Mouse (Mus musculus) CD4-positive, CD25-positive, alpha-beta regulatory T cell, adult 4 months (primary cell): ENCODE measurements around the gene Ap3s2. TPM values are rescaled to one million over a fixed set of nuclear protein-coding genes. Genes with fewer than 3 reads are reported as not detected.

Source experiments
- ATAC-seq: one replicate; pipeline ENCODE4 v1.8.0; 2017
- polyA plus RNA-seq, 2 experiments: library from polyadenylated mRNA; unstranded; fragments of 100-300 nt; shearing (Covaris generic); gene quantifications; one replicate each; pipeline ENCODE4 v1.2.1; 2017

Ap3s2 gene
- polyA plus RNA-seq = 10 to 100 TPM; 31.8 to 32.9 TPM

GRCm38 (mm10) chr7:79920344-79920983 lies at the start of gene Ap3s2:
Gene Ap3s2, minus strand, starts transcription at chr7:79920649.
- peak; percentile 99 for ATAC-seq

GRCm38 (mm10) chr7:79968326-79968725 lies 47.9 kb upstream of the Ap3s2 start:
- ATAC-seq = no peak

GRCm38 (mm10) chr7:79961600-79961999 lies 41.2 kb upstream of the Ap3s2 start:
- no peak for ATAC-seq

- ATAC-seq = no peak
These were observed 35.7 kb upstream of the Ap3s2 start for GRCm38 (mm10) chr7:79956131-79956530.

DNA sequence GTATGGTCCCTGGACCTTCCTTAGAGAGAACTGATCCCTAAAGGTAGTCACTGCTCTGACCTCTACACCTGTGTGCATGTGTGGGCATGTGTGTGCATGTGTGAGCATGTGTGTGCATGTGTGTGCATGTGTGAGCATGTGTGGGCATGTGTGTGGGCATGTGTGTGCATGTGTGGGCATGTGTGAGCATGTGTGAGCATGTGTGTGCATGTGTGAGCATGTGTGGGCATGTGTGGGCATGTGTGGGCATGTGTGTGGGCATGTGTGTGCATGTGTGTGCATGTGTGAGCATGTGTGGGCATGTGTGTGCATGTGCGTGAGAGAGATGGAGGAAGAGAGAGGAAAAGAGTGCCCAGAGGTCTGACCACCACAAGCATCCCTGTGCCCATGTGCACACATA lies 34.4 kb upstream of the Ap3s2 start:
- no peak for ATAC-seq

- ATAC-seq = no peak
These were observed 30.6 kb upstream of the Ap3s2 start for GRCm38 (mm10) chr7:79951038-79951437.

GRCm38 (mm10) chr7:79950236-79950635 lies 29.8 kb upstream of the Ap3s2 start:
- no peak for ATAC-seq

DNA sequence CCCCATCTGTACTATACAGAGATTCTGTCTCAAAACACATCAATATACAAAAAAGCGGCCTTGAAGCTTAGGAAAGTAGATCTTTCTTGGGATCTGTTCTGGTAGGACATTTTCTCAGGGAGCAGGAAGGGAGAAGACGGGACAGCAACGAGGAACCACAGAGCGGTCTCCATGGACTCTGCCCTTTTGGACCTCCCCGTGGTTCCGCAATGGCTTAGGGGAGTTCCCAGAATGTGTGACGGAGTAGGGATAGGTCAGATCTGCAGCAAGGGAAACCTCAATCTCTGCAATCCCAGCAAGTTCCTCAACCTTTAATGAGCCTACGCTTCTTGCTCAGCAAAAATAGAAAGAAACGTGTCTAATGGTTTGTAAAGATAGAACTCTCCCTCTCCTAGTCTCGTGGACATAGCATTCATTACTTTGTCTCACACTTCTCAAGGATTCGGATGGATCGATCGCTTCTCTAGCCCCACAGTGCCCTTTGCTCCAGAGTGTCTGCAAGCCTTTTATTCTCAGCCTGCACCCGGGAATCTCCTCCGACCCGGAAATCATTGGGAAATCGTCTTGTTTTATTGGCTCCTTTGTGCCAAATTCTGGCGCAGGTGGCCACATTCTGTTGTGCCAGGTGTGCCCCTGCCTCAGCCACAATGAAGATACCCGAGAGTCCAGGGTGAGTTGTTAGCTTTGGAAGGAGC lies 15.2 kb upstream of the Ap3s2 start:
- ATAC-seq = no peak

GRCm38 (mm10) chr7:79934862-79935510 lies 14.5 kb upstream of the Ap3s2 start, which contains the start of gene Arpin:
Gene Arpin, minus strand, starts transcription at chr7:79935359.
- no peak for ATAC-seq

DNA sequence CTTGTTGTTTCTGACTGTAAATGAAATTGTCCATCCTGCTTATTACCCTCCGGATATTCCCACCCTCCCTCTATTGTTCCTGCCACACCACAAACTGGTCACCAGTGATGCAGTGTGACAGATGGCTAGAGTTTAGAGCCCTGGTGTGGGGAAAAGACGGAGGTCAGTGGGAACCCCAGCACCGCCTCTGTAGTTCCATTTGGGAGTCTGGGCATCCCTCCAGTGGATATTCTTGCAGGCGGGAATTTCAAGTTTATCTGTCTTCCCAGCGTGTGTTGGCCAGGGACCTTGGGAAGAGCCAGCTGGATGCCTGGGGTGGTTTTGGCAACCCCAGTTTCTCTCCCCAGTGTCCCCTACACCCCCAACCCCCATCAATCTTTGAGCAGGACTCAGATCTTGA lies 14.0 kb upstream of the Ap3s2 start:
- ATAC-seq = no peak

DNA sequence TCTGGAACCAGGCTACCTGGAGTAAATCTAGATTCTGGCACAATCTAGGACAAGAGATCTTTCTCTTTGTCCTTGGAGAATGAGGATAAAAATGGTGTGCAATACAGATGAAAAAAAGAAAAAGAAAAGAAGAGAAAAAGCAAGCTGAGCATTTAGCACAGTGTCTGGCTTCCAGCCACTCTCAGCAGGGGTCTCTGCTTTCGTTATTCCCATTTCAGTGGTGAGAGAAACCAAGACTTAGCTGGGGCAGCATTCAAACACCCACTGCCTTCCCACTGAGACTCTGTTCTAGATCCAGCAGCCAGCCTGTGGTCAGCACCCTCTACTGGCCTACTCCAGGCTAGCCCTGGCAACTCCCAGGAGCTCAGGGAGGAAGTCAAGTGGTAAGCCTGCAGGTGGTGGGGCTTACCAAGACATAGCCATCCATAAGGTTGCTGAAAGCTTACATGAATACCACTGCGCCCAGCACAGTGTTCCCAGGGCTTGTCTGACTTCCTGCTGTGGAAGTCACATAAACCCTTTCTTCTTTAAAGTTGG lies 8.1 kb upstream of the Ap3s2 start:
- ATAC-seq = no peak

GRCm38 (mm10) chr7:79914556-79914955 lies 5.9 kb downstream of the Ap3s2 start:
- ATAC-seq = no peak

GRCm38 (mm10) chr7:79907356-79907755 lies 13.1 kb downstream of the Ap3s2 start:
- no peak for ATAC-seq

- ATAC-seq = no peak
These were observed 13.5 kb downstream of the Ap3s2 start for GRCm38 (mm10) chr7:79906914-79907313.

- no peak for ATAC-seq
These were observed 15.3 kb downstream of the Ap3s2 start for GRCm38 (mm10) chr7:79905193-79905592.

DNA sequence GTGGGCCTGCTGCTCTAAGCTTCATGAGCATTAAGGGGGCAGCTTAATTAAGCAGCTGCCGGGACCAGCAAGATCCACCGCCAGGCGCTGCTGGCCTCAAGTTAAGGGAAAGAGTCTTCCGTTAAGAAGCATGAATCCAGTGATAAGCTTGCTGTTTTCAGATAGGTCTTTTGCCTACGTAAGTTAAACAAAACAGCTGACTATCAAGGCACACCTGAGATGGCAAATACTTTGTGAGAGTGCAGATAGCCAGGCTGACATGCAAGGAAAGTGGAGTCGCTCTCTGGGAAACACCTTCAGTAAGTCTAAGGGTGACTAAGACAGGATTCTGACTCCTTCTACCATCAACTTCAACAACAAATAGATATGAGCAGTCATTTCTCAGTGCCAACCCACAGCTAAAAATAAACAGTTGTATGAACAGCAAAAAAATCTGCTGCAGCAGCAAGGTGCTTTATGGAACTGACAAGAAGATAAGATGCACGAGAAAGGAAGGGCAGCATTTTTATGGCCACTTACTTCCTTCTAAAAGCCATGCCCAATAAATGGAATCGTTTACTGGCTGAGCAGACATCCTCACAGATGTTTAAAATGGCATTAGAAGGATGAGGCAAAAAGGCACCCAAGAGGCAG lies 17.2 kb downstream of the Ap3s2 start:
- no peak for ATAC-seq

GRCm38 (mm10) chr7:79900753-79901152 lies 19.7 kb downstream of the Ap3s2 start:
- ATAC-seq = no peak

GRCm38 (mm10) chr7:79895225-79895624 lies 25.2 kb downstream of the Ap3s2 start:
- no peak for ATAC-seq

DNA sequence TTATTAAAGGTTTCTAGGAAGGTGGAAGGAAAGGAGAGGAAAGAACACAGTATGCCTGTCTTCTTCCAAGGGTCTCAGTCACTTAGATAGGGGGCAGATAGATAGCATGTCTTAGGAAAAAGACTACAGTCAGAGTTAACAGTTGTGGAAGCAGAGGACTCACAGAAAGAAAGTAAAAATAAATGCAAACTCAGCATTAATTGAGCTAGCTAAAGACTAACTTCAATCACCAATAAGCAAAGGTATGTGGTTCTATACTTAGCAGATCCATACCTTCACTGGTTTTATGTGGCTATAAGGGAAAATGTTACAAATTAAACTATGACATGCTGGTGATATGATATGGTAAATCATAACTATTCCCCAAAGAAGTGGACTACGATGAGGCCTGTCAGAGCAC lies 25.7 kb downstream of the Ap3s2 start:
- ATAC-seq = no peak

DNA sequence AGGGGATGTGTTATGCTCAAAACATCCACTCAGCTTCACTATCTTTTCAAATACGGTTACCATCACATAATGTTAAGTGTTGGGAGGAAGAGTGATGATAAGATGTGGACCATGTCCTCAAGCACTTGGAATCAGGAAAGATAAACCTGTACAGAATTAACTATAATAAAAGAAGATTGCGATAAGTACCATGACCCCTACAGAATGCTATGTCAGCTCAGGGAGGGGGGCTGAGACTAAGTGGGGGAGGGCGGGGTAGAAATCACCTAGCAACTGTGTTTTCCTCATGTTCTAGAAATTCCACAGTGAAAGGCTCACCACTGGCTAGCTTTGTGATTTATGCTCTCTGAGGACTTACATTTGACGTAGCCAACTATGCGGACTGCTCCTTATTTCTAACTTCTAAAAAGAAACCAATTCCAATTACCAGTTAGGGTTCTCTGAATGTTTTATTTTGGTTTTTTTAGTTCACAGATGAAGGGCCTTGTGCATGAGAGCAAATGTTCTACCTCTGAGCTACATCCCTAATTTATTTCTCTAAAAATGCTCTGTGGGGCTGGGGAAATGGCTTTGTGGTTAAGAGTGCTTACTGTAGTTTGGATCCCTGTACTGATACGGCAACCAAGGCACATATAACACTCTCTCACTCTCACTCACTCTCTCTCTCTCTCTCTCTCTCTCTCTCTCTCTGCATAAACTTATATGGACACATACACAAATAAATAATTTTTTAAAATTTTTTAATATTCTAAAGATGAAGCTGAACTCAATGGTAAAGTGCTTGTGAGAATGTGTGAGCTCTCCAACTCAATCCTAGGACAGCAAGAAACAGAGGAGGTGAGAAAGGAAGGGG lies 27.6 kb downstream of the Ap3s2 start:
- ATAC-seq = no peak

DNA sequence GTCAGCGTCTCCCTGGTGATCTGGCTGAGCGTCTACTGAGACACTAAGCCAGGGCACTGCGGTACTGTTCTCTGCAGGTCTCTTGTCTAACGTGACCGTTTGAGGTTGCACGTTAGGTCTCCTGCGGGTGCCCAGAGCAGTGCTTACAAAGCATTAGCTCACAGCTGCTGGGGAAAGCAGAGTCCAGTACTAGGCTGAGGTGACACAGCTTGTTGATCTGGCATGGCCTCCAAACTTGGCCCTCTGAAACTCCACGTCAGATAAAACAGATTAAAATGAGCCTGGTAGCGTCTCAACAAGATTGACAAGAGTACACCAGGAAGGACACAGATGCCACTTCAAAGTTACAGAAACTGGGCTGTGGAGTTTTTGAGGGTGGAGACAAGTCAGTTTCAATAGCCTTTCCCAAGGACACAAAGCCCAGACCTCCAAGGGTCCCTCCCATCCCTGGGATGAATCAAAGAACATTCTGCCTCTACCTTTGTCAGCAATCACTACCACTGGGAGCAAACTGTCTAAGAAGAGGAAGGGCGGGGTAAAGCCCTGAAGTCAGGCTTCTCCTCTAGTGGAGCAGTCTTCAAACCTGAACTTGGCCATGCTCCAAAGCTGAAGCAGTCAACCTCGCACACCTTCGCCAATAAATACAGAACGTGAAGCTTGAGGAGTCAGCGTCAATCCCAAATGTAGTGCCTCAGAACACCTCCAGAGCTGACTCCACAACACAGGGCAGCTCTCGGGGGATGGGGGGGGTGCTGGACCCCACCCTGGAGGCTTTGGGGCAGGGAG lies 29.8 kb downstream of the Ap3s2 start:
- ATAC-seq = no peak
